Mouse (Mus musculus) heart, embryonic 13.5 days (tissue): ENCODE results near the gene Zfp599. TPM values are rescaled to one million over a fixed set of nuclear protein-coding genes. Genes with fewer than 3 reads are reported as not detected.
A peak's percentile ranks its signal among the peaks of the same experiment; 100 is the strongest.
"Not testable (repeated sequence)": the region's sequence is repeated elsewhere in the genome, so short reads cannot be mapped to it uniquely, and the experiment has no call there.

Source experiments
- ATAC-seq: fragments of 200-750 bp; cut with Nextera tagmentation; 2 replicates; pipeline ENCODE4 v1.8.0; 2017; ENCODE audit warnings: moderate TSS enrichment; ENCODE audit not compliant: insufficient number of reproducible peaks, low FRiP score, low TSS enrichment; ENCODE audit errors: extremely low read depth
- H3K27ac ChIP-seq: fragments of 300-500 bp; sonication (generic); replicated peaks from 2 replicates; pipeline ENCODE4 v1.5.1; 2015; ENCODE audit warnings: moderate library complexity, mild to moderate bottlenecking, inconsistent platforms
- H3K27me3 ChIP-seq: fragments of 300-500 bp; sonication (generic); replicated peaks from 2 replicates; pipeline ENCODE4 v1.6.1; 2015; ENCODE audit warnings: mild to moderate bottlenecking, inconsistent platforms
- H3K36me3 ChIP-seq: fragments of 300-500 bp; sonication (generic); 2 replicates; pipeline ENCODE4 v1.6.1; 2015; ENCODE audit warnings: mild to moderate bottlenecking, inconsistent platforms
- H3K4me1 ChIP-seq: fragments of 300-500 bp; sonication (generic); 2 replicates; pipeline ENCODE4 v1.6.1; 2015; ENCODE audit warnings: inconsistent platforms
- H3K4me2 ChIP-seq: fragments of 300-500 bp; sonication (generic); 2 replicates; pipeline ENCODE4 v1.6.1; 2015; ENCODE audit warnings: inconsistent platforms, mild to moderate bottlenecking, moderate library complexity
- H3K4me3 ChIP-seq: fragments of 300-500 bp; sonication (generic); 2 replicates; pipeline ENCODE4 v1.5.1; 2015; ENCODE audit warnings: moderate library complexity, mild to moderate bottlenecking, inconsistent platforms
- H3K9ac ChIP-seq: fragments of 300-500 bp; sonication (generic); 2 replicates; pipeline ENCODE4 v1.6.1; 2015; ENCODE audit warnings: inconsistent platforms, mild to moderate bottlenecking, moderate library complexity
- H3K9me3 ChIP-seq: fragments of 300-500 bp; sonication (generic); 2 replicates; pipeline ENCODE4 v1.6.1; 2016; ENCODE audit warnings: inconsistent platforms
- WGBS: fragments of 180-500 bp; shearing (Covaris S2); methylation state at CpG from one replicate; pipeline ENCODE4 v1.1.7; 2015; ENCODE audit warnings: mixed read lengths; 5-methylcytosine and 5-hydroxymethylcytosine counted together
- polyA plus RNA-seq: library from polyadenylated mRNA; unstranded; fragments of >200 nt; fragmentation: Nextera tagmentation; extraction: Ambion mirVana; gene quantifications from 2 replicates; pipeline ENCODE4 v1.2.1, GENCODE M21; 2015

The Zfp599 gene
- polyA plus RNA-seq, result 3.7 and 4.2 TPM in 2 replicates

- H3K9me3 ChIP-seq, result peaks cover 9% of the 10 kb centered on the region
- ATAC-seq, result peak; percentile 75
- H3K36me3 ChIP-seq, result peaks cover 38% of the 10 kb centered on the region
- H3K4me2 ChIP-seq, result peak within 1 kb of the TSS; percentile 81
- peak within 1 kb of the TSS; percentile 91 for H3K9ac ChIP-seq
- peaks cover 14% of the 10 kb centered on the region for H3K4me1 ChIP-seq
- WGBS, result under 1% methylated on average over 35 of the region's 35 CpGs
- no peaks in the 10 kb centered on the region for H3K27me3 ChIP-seq
- H3K27ac ChIP-seq, result peak within 1 kb of the TSS; percentile 53
- peak within 1 kb of the TSS; percentile 83 for H3K4me3 ChIP-seq
Observed at GRCm38 (mm10) chr9:22259184-22260091, at the start of gene Zfp599. Gene Zfp599 (minus strand): TSS chr9:22259895.

- H3K4me1 ChIP-seq, H3K27me3 ChIP-seq, H3K9me3 ChIP-seq, H3K27ac ChIP-seq, ATAC-seq: not testable (repeated sequence)
- WGBS, result 14% methylated on average over 9 of the region's 9 CpGs
- H3K9ac ChIP-seq, result peak overlapping the region; percentile 98
- H3K4me2 ChIP-seq, result peak overlapping the region; percentile 89
- H3K36me3 ChIP-seq, result peaks cover 25% of the 10 kb centered on the region
- H3K4me3 ChIP-seq, result peak overlapping the region; percentile 99
Observed at GRCm38 (mm10) chr9:22307920-22308262, 48.2 kb upstream of the Zfp599 start.

GRCm38 (mm10) chr9:22307156-22307919 lies 47.6 kb upstream of the Zfp599 start, which contains the start of gene Zfp810:
Gene Zfp810 (minus strand): TSS chr9:22307648.
- peak within 1 kb of the TSS; percentile 98 for H3K9ac ChIP-seq
- H3K4me3 ChIP-seq, result peak within 1 kb of the TSS; percentile 99
- ATAC-seq, result peak; percentile 88
- H3K27ac ChIP-seq, result peak within 1 kb of the TSS; percentile 76
- peaks cover 30% of the 10 kb centered on the region for H3K36me3 ChIP-seq
- H3K9me3 ChIP-seq, result peaks cover 8% of the 10 kb centered on the region; the same call in 1 of the 2 replicates
- no peaks in the 10 kb centered on the region for H3K27me3 ChIP-seq
- H3K4me1 ChIP-seq, result peaks cover 9% of the 10 kb centered on the region
- H3K4me2 ChIP-seq, result peak within 1 kb of the TSS; percentile 89
- WGBS, result under 1% methylated on average over 56 of the region's 56 CpGs

- Histone ChIP-seq H3K4me3 (peak overlapping the region; percentile 99), H3K27ac (0 out of 2 replicates have a peak overlapping the region, but pooled peaks have one; percentile 76), H3K9me3 (0 out of 2 replicates have a peak, but pooled peaks cover 8% of the 10 kb centered on the region), H3K36me3 (peaks cover 37% of the 10 kb centered on the region), H3K4me1 (peaks cover 9% of the 10 kb centered on the region), H3K4me2 (peak overlapping the region; percentile 89), H3K9ac (peak overlapping the region; percentile 98), H3K27me3 (no peaks in the 10 kb centered on the region)
- ATAC-seq, result no peak; the same call in 1 of the 2 replicates
- 21% methylated on average over 6 of the region's 6 CpGs for WGBS
Observed at GRCm38 (mm10) chr9:22306726-22307125, 47.0 kb upstream of the Zfp599 start.

GRCm38 (mm10) chr9:22302199-22302598 lies 42.5 kb upstream of the Zfp599 start:
- H3K4me3 ChIP-seq, result no peak overlapping the region

GRCm38 (mm10) chr9:22278733-22279132 lies 19.0 kb upstream of the Zfp599 start:
- Histone ChIP-seq H3K4me1 (no peaks in the 10 kb centered on the region), H3K27me3 (no peaks in the 10 kb centered on the region), H3K9ac (no peak overlapping the region), H3K27ac (no peak overlapping the region), H3K4me3 (no peak overlapping the region), H3K4me2 (no peak overlapping the region), H3K9me3 (peaks cover 85% of the 10 kb centered on the region), H3K36me3 (peaks cover 92% of the 10 kb centered on the region)
- 90% methylated on average over 4 of the region's 4 CpGs for WGBS
- ATAC-seq, result no peak

More at GRCm38 (mm10) chr9:22302199-22302598, 42.5 kb upstream of the Zfp599 start:
- ATAC-seq, result no peak
- no peak overlapping the region for H3K9ac ChIP-seq
- H3K27ac ChIP-seq, result no peak overlapping the region
- no peaks in the 10 kb centered on the region for H3K27me3 ChIP-seq
- WGBS, result 89% methylated on average over 1 of the region's 1 CpGs
- H3K9me3 ChIP-seq, result 0 out of 2 replicates have a peak, but pooled peaks cover 8% of the 10 kb centered on the region
- peaks cover 78% of the 10 kb centered on the region for H3K36me3 ChIP-seq
- H3K4me1 ChIP-seq, result peaks cover 9% of the 10 kb centered on the region
- no peak overlapping the region for H3K4me2 ChIP-seq

GRCm38 (mm10) chr9:22268886-22269285 lies 9.2 kb upstream of the Zfp599 start:
- H3K27ac ChIP-seq, result no peak overlapping the region
- no peak overlapping the region for H3K9ac ChIP-seq
- 92% methylated on average over 1 of the region's 1 CpGs for WGBS
- H3K36me3 ChIP-seq, result peaks cover 10% of the 10 kb centered on the region
- H3K4me2 ChIP-seq, result no peak overlapping the region
- no peaks in the 10 kb centered on the region for H3K27me3 ChIP-seq
- peaks cover 27% of the 10 kb centered on the region for H3K9me3 ChIP-seq
- no peaks in the 10 kb centered on the region for H3K4me1 ChIP-seq
- ATAC-seq, result no peak
- H3K4me3 ChIP-seq, result no peak overlapping the region

- Histone ChIP-seq H3K36me3 (peaks cover 6% of the 10 kb centered on the region; the same call in 1 of the 2 replicates), H3K9me3 (peaks cover 10% of the 10 kb centered on the region), H3K4me1 (peaks cover 14% of the 10 kb centered on the region), H3K4me3 (no peak overlapping the region), H3K27me3 (no peaks in the 10 kb centered on the region), H3K4me2 (no peak overlapping the region), H3K27ac (no peak overlapping the region), H3K9ac (no peak overlapping the region)
- ATAC-seq, result no peak
- WGBS, result 74% methylated on average over 10 of the region's 10 CpGs
Observed at GRCm38 (mm10) chr9:22262611-22263010, 2.9 kb upstream of the Zfp599 start.

GRCm38 (mm10) chr9:22261594-22261993 lies 1.9 kb upstream of the Zfp599 start:
- peaks cover 14% of the 10 kb centered on the region for H3K4me1 ChIP-seq
- H3K4me3 ChIP-seq, result no peak overlapping the region
- WGBS, result 68% methylated on average over 1 of the region's 1 CpGs
- H3K4me2 ChIP-seq, result no peak overlapping the region
- H3K27ac ChIP-seq, result no peak overlapping the region
- no peaks in the 10 kb centered on the region for H3K27me3 ChIP-seq
- ATAC-seq, result no peak
- peaks cover 16% of the 10 kb centered on the region for H3K36me3 ChIP-seq
- H3K9ac ChIP-seq, result no peak overlapping the region
- H3K9me3 ChIP-seq, result peaks cover 4% of the 10 kb centered on the region; the same call in 1 of the 2 replicates

GRCm38 (mm10) chr9:22260092-22260422 lies 362 bp upstream of the Zfp599 start:
- Histone ChIP-seq H3K9me3 (peaks cover 7% of the 10 kb centered on the region), H3K36me3 (peaks cover 32% of the 10 kb centered on the region), H3K4me3 (peak overlapping the region; percentile 83), H3K27me3 (no peaks in the 10 kb centered on the region), H3K9ac (peak overlapping the region; percentile 64), H3K27ac (no peak overlapping the region), H3K4me1 (peaks cover 14% of the 10 kb centered on the region), H3K4me2 (peak overlapping the region; percentile 81)
- 30% methylated on average over 3 of the region's 3 CpGs for WGBS
- no peak for ATAC-seq

GRCm38 (mm10) chr9:22258784-22259183 lies 911 bp downstream of the Zfp599 start:
- H3K9me3 ChIP-seq, result peaks cover 14% of the 10 kb centered on the region
- peak overlapping the region; percentile 83 for H3K4me3 ChIP-seq
- ATAC-seq, result no peak
- 77% methylated on average over 8 of the region's 8 CpGs for WGBS
- peak overlapping the region; percentile 81 for H3K4me2 ChIP-seq
- H3K4me1 ChIP-seq, result peaks cover 14% of the 10 kb centered on the region
- H3K36me3 ChIP-seq, result peaks cover 44% of the 10 kb centered on the region
- no peak overlapping the region for H3K27ac ChIP-seq
- peak overlapping the region; percentile 91 for H3K9ac ChIP-seq
- H3K27me3 ChIP-seq, result no peaks in the 10 kb centered on the region
